Mouse (Mus musculus) heart, adult 2 months (tissue): ENCODE measurements around the gene Ear2.
"Not testable (repeated sequence)": the region's sequence is repeated elsewhere in the genome, so short reads cannot be mapped to it uniquely, and the experiment has no call there.

Source experiments
- CTCF ChIP-seq: fragments of 200-600 bp; IDR thresholded peaks from 2 replicates; pipeline ENCODE4 v1.8.1; 2022; ENCODE audit warnings: antibody characterized with exemption, mild to moderate bottlenecking, moderate library complexity
- EP300 ChIP-seq: fragments of 200-500 bp; IDR thresholded peaks from 2 replicates; pipeline ENCODE4 v1.6.1; 2011; ENCODE audit warnings: low read depth, low read length, control low read depth; ENCODE audit not compliant: insufficient read depth
- POLR2A ChIP-seq: fragments of 200-500 bp; IDR thresholded peaks from 2 replicates; pipeline ENCODE4 v1.6.1; 2011; ENCODE audit warnings: mild to moderate bottlenecking, low read depth, low read length, control low read depth; ENCODE audit not compliant: insufficient read depth

- not testable (repeated sequence) for TF ChIP-seq POLR2A, EP300, CTCF
Observed at GRCm38 (mm10) chr14:44087535-44087934, 14.9 kb upstream of the Ear2 start.
